Mouse (Mus musculus): Measurements from ENCODE around the gene Fam189a2. TPM values are rescaled to one million over a fixed set of nuclear protein-coding genes. Genes with fewer than 3 reads are reported as not detected.

Fam189a2 gene
- total RNA-seq, 1 experiment from 2014 or later: not detected

DNA sequence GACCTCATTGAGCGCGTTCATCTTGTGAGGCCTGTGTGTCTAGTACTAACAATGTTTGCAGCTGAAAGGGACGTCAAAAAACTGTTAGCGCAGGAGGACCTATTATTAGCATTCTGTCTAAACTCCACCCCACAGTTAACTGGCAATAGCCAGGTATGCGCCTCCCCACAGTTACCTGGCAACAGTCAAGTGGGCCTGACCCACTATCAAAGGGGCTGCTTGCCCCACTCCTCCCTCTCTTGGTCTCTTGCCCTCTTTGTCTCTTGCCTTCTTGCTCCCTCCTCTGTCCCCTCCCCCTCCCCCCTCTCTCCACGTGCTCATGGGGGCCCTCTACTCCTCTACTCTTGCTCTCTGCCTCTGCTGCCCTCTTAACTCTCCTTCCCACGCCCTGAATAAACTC lies 73.3 kb downstream of the Fam189a2 start:
- no peak for ATAC-seq (replicated peaks; ENCODE audit: insufficient number of reproducible peaks, low FRiP score, low TSS enrichment, poor library complexity, severe bottlenecking)

DNA sequence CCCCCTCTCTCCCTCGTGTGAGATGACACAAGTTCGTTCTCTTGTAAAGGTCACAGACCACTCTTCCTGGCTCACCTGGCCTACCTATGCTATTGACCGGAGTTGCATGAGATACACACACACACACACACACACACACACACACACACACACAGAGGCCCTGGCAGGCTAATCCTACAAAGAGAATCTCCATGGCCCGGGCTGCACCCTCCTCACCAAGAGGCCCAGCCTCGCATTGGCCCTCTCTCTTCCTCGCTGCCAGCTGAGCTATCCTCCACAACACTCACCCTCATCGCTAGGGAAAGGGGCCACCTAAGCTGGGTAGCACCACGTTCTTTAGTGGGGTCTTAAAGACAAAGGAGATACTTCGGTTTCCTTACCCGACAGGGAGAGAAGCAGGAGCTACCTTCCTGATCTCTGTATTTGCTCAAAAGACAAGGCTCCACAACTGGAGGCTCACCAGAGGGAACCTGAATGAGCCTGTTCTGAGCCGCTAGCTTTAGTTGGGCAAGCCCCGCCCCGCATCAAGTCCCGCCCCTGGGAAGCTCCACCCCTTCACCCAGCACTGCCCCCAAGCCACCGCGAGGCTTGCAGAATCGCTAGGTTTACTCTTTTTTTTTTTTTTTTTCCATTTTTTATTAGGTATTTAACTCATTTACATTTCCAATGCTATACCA lies 74.4 kb downstream of the Fam189a2 start:
- ATAC-seq (replicated peaks; ENCODE audit: insufficient number of reproducible peaks, low FRiP score, low TSS enrichment, poor library complexity, severe bottlenecking): no peak

DNA sequence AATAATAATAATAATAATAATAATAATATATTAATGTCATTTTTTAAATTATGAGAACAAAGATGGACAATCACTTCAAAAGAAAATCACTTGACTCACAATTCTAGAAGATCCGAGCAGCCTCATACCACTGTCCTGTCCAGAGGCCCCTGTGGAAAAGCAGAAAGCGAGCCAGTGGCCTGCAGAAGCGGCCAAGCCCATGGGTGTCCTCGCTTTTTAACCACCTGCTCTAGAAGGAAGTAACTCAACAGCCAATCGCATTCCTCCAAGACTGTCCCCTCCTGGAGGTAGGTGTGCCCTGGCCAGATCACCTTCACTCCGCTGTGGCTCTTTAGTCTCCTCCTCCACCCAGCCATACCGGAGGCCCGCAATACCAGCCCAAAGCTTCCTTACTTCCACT lies 75.4 kb downstream of the Fam189a2 start:
- ATAC-seq (replicated peaks; ENCODE audit: insufficient number of reproducible peaks, low FRiP score, low TSS enrichment, poor library complexity, severe bottlenecking): no peak

DNA sequence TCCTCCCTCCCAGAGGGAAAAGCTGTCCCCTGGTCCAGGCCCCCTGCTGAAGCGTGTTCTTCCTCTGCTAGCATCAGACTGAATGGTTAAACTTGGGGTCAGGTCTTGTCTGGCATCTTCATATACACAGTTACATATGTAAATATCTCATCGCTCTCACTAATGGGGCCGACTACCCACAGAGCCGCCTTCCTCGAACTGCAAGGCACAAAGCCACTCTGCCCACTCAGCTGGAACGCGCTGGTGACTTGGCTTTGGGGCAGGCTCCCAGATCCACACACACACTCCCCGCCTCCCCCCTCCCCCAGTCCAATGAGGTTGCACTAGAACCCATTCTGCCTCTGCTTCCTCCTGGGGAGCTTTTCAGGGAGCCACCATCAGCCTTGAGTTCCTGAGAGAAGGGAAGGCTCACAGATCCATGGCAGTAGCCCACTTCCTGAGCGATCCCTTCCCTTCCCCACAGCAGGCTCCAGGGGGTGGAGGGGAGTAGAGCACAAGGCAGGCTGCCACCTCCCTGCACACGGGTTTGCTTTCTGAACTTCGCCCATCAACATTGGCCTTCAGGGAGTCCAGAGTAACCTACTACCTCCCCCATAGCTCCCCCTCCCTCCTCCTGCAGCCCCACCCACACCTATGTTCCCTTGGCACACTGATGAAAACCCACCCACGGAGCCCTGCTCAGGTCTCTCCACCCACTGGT lies 82.4 kb downstream of the Fam189a2 start:
- no peak for ATAC-seq (replicated peaks; ENCODE audit: insufficient number of reproducible peaks, low FRiP score, low TSS enrichment, poor library complexity, severe bottlenecking)

DNA sequence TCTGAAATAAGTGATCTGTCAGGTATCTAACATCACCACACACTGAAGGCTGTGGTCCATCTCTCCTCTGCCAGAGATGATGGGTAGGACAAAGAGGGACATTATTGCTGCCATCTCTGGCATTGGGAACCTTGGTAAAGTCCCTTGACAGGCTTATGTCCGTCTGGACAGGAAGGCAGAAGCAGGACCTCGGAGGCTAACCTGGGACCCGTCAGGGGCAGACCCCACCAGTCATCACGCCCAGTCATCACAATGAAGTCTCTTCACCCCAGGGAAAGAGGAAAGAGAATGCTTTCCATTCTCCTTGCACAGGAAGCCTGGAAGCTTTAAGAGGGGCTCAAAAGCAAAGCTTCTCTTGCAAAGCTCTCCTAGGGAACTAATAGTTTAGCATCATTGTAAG lies 82.9 kb downstream of the Fam189a2 start:
- no peak for ATAC-seq (replicated peaks; ENCODE audit: insufficient number of reproducible peaks, low FRiP score, low TSS enrichment, poor library complexity, severe bottlenecking)

DNA sequence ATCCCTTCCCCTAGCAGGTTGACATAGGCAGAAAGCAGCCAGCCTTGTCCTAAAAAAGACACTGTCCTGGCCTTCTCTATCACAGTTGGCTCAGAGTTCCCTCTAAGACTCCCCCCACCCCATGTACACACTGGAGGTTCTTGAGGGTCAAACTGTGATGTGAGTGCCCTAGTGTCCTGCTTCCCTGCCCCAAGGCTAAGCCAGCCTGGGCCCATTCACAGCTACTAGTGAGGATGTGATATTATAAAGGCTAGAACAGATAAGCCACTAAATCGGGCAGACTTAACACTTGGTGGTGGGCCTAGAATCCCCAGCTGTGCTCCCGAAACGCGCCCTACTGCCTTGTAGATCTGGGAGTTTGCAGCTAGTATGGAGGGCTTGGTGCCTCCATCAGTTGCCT lies 84.1 kb downstream of the Fam189a2 start:
- ATAC-seq (replicated peaks; ENCODE audit: insufficient number of reproducible peaks, low FRiP score, low TSS enrichment, poor library complexity, severe bottlenecking): no peak

DNA sequence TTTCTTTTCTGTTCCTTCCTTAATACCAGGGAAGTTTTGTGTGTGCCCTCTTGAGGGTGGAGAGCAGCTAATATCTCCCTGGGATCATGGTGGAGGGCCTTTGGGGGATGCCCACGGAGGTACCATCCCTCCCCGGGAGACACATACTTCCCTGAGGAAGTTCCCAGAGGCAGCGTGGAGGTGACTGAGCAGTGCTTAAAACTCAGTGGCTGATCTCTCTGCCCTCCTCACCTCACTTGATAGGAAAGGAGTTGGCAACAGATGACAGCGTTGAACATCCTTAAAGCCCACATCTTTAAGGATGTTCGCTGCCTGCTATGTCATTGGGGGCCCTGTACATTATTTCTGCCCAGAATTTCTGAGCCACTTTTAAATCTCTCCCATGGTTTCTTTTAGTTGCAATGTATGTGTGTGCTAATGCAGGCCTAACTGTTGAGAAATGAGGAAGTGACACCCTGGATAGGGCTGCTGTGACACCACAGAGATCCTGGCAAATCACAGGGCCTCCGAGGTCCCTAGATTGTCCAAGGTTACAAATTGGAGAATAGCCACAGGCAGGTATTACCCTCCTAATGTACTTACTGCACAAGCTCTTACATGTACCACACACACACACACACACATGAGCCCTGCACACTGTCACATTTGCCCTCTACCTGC lies 84.7 kb downstream of the Fam189a2 start:
- no peak for ATAC-seq (replicated peaks; ENCODE audit: insufficient number of reproducible peaks, low FRiP score, low TSS enrichment, poor library complexity, severe bottlenecking)

DNA sequence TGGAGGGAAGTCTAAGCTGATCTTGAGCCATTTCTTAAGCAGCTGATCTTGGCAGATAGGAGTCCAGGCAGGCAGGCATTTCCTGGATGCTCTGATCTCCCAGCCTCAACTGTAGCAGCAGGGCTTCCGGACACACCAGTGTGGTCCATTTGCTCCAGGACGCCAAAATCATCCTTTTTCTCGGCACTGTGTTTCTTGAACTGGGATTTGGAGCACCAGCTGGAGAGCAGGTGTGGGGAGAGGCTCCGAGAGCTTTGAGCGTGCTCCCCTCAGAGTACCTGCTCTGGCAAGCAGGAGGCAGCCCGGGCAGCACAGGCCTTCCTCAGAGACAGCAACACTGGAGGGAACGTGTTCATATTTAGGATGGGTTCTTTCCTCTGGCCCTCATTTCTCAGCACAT lies 87.9 kb downstream of the Fam189a2 start:
- ATAC-seq (replicated peaks; ENCODE audit: insufficient number of reproducible peaks, low FRiP score, low TSS enrichment, poor library complexity, severe bottlenecking): no peak

DNA sequence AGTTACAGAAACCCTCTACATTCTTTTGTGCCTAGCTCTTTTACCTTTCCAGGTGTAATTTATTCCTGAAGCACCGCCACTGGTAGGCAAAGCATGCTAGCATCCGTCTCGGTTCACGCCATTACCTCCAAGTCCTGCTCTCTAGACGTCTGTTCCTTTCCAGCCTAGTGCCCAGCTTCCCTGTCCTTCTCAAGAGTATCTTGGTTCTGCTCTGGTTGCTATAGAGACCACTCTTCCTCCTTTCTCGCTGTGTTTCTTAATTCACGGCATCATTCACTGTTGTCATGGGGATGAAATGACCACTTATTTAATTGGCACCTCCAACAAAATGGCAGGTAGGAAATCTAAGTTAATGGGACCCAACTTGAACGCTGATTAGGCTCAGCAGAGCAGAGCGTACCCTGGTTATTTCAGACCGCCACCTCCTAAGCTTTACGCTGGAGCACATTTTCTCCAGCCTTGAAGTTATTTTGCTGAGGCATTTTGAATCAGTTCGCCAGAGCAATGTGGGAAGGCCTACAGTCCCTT lies 89.3 kb downstream of the Fam189a2 start:
- ATAC-seq (replicated peaks; ENCODE audit: insufficient number of reproducible peaks, low FRiP score, low TSS enrichment, poor library complexity, severe bottlenecking): no peak

DNA sequence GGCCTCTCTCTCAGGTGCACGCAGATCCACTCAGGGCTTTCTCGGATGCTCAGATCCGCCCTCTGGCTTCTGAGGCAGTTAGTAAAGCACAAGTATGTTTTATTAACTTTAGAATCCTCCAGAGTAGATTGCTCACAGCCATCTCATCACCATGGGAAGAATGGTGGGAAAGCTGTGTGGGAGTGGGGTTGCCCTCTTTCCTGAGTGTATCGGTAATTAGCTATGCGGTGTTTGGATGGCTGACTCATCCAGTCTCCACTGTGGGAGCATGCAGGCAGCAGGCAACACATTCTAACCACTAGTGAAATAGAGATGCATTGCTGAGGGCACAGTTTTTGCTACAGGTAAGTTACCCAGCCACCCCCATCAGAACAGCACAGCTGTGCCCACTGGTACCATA lies 100.0 kb downstream of the Fam189a2 start:
- ATAC-seq (replicated peaks; ENCODE audit: insufficient number of reproducible peaks, low FRiP score, low TSS enrichment, poor library complexity, severe bottlenecking): no peak

DNA sequence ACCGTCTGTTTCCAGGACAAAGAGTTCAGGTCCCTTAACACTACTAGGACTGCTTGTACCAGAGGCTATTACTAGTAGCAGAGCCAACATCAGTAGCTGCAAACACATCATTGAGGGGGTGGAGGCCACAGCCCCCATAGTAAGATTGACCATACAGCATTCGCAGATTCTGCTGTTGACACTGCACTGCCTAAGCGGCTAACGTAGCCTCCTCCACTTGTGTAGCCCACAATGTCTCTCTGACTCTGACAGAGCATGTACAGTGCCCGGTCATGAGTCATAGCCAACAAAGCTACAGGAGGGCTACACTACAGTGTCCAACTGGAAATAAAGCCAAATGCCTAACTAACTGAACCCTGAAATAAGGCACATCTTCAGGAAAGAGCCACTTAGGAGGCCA lies 105.3 kb downstream of the Fam189a2 start:
- no peak for ATAC-seq (replicated peaks; ENCODE audit: insufficient number of reproducible peaks, low FRiP score, low TSS enrichment, poor library complexity, severe bottlenecking)

DNA sequence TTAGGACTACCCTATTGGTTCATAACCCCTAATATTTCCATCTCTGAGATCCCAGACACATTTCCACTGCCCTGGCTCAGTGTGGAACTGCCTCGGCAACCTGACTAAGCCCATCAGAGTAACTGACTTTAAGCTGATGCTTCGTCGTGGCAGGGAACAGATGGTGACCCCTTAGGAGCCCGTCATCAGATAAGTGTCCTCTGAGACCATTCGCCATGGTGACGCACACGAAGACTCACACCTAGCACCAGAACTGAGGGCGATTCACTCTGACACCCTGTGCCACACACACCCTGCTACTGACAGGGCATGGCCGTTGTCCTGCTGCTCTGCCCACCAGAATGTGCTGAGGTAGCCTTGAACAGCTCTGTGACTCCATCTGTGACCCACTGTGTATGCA lies 106.0 kb downstream of the Fam189a2 start:
- ATAC-seq (replicated peaks; ENCODE audit: insufficient number of reproducible peaks, low FRiP score, low TSS enrichment, poor library complexity, severe bottlenecking): no peak

DNA sequence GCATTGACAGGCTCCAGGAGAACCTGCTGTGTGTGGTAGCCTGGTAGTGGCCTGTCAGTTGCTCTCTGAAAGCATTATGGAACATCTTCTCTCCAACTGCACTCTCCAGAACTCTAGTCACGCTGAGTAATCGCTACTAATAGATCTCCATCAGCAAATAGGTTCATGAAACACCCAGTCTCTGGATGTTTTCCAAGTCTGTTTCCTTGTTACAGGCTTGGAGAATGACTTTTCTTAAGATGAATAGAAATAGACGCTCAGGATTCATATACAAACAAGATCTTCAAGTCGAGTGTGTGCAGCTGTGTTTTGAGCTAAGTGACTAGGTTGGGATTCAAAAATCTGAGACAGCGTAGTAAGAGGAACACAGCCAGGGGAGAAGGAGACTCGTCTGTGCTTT lies 106.8 kb downstream of the Fam189a2 start:
- no peak for ATAC-seq (replicated peaks; ENCODE audit: insufficient number of reproducible peaks, low FRiP score, low TSS enrichment, poor library complexity, severe bottlenecking)

Other genes with a start within 250 kb of the Fam189a2 start
- 6.8 to 17.4 TPM (median 7.0 TPM) in 3 replicates for gene Tjp2, start 194.0 kb upstream of the Fam189a2 start, total RNA-seq (2017)
- 1.2 to 7.1 TPM (median 4.4 TPM) in 3 replicates for gene Fxn, start 249.6 kb upstream of the Fam189a2 start, total RNA-seq (2017)